Mouse (Mus musculus): ENCODE measurements around the gene Mycbp.
A peak's percentile ranks its signal among the peaks of the same experiment; 100 is the strongest.

- TF ChIP-seq POLR2A (IDR thresholded peaks at IDR 0.05; ENCODE audit: insufficient read depth, low read depth, low read length) = no peak
- TF ChIP-seq CTCF (IDR thresholded peaks at IDR 0.05) = peak; percentile 20; the same call in 1 of the 2 replicates
These were observed 42.5 kb downstream of the Mycbp start for GRCm38 (mm10) chr4:123947149-123947548.
